Mouse (Mus musculus): ENCODE measurements around the gene Eno2.
"Not testable (repeated sequence)": the region's sequence is repeated elsewhere in the genome, so short reads cannot be mapped to it uniquely, and the experiment has no call there.

Gene Eno2

GRCm38 (mm10) chr6:124805341-124806321 lies 36.2 kb upstream of the Eno2 start:
- DNase-seq = peak; percentile 92 to 95

- no peak for DNase-seq
These were observed 34.9 kb upstream of the Eno2 start for GRCm38 (mm10) chr6:124804341-124804740.

- not testable (repeated sequence) for DNase-seq
These were observed 34.2 kb upstream of the Eno2 start for GRCm38 (mm10) chr6:124803691-124804090.

- DNase-seq = no peak
These were observed 33.6 kb upstream of the Eno2 start for GRCm38 (mm10) chr6:124803061-124803460.

- DNase-seq = not testable (repeated sequence)
These were observed 32.9 kb upstream of the Eno2 start for GRCm38 (mm10) chr6:124802400-124802799.

GRCm38 (mm10) chr6:124796200-124796599 lies 26.7 kb upstream of the Eno2 start:
- DNase-seq = no peak

- DNase-seq = no peak
These were observed 26.3 kb upstream of the Eno2 start for GRCm38 (mm10) chr6:124795781-124796180.

- no peak for DNase-seq
These were observed 22.4 kb upstream of the Eno2 start for GRCm38 (mm10) chr6:124791911-124792310.

GRCm38 (mm10) chr6:124790121-124790520 lies 20.6 kb upstream of the Eno2 start:
- DNase-seq = no peak

GRCm38 (mm10) chr6:124789519-124789918 lies 20.0 kb upstream of the Eno2 start:
- no peak for DNase-seq

GRCm38 (mm10) chr6:124787722-124788121 lies 18.2 kb upstream of the Eno2 start:
- no peak for DNase-seq

GRCm38 (mm10) chr6:124786756-124787420 lies 17.4 kb upstream of the Eno2 start:
- DNase-seq = peak; percentile 85 to 90

- no peak for DNase-seq
These were observed 13.0 kb upstream of the Eno2 start for GRCm38 (mm10) chr6:124782436-124782835.

- DNase-seq = no peak
These were observed 11.4 kb upstream of the Eno2 start for GRCm38 (mm10) chr6:124780917-124781316.

- no peak for DNase-seq
These were observed 10.5 kb upstream of the Eno2 start for GRCm38 (mm10) chr6:124779984-124780416.

GRCm38 (mm10) chr6:124779222-124779983 lies 9.9 kb upstream of the Eno2 start, which contains the start of gene Lrrc23:
Lrrc23 (minus strand) TSS chr6:124779727.
- DNase-seq = no peak

- DNase-seq = peak; percentile 52 to 55
These were observed 1.0 kb upstream of the Eno2 start for GRCm38 (mm10) chr6:124770511-124770910.

GRCm38 (mm10) chr6:124770013-124770412 lies 540 bp upstream of the Eno2 start:
- peak in 1 of 2 experiments; percentile 38 for DNase-seq

- DNase-seq = peak in 1 of 2 experiments; percentile 60
These were observed 799 bp downstream of the Eno2 start for GRCm38 (mm10) chr6:124768704-124769044.

- peak; percentile 64 to 71 for DNase-seq
These were observed 1.4 kb downstream of the Eno2 start for GRCm38 (mm10) chr6:124767920-124768703.

GRCm38 (mm10) chr6:124767536-124767919 lies 1.9 kb downstream of the Eno2 start:
- DNase-seq = no peak

GRCm38 (mm10) chr6:124765951-124766350 lies 3.5 kb downstream of the Eno2 start:
- DNase-seq = no peak
